Mouse (Mus musculus): ENCODE measurements around the gene Gm21970. TPM values are rescaled to one million over a fixed set of nuclear protein-coding genes. Genes with fewer than 3 reads are reported as not detected.

The Gm21970 gene
- polyA plus RNA-seq, 2 experiments from 2014 or later = not detected

DNA sequence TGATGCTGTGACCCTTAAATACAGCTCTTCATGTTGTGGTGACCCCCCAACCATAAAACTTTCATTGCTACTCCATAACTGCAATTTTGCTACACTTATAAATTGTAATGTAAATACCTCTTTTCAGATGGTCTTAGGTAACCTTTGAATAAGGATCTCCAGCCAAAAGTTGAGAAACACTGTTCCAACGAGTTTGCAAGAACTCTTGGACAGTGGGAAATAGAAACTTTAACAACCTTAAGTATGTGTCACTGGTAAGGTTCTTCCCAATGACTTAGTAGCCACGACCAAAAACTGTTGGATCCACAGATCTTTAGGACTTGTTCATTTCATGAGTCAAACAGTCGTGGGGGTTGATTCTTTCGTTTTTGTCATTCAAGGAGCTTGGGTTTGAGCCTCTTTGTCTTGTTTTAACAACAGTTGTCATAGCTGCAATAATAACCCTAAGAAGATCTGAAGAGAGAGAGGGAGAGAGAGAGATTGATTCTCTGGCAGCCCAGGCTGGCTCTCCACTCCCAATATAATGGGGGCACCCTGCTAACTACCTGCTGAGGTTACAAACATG is 72.4 kb downstream of the Gm21970 start:
- ATAC-seq = no peak

DNA sequence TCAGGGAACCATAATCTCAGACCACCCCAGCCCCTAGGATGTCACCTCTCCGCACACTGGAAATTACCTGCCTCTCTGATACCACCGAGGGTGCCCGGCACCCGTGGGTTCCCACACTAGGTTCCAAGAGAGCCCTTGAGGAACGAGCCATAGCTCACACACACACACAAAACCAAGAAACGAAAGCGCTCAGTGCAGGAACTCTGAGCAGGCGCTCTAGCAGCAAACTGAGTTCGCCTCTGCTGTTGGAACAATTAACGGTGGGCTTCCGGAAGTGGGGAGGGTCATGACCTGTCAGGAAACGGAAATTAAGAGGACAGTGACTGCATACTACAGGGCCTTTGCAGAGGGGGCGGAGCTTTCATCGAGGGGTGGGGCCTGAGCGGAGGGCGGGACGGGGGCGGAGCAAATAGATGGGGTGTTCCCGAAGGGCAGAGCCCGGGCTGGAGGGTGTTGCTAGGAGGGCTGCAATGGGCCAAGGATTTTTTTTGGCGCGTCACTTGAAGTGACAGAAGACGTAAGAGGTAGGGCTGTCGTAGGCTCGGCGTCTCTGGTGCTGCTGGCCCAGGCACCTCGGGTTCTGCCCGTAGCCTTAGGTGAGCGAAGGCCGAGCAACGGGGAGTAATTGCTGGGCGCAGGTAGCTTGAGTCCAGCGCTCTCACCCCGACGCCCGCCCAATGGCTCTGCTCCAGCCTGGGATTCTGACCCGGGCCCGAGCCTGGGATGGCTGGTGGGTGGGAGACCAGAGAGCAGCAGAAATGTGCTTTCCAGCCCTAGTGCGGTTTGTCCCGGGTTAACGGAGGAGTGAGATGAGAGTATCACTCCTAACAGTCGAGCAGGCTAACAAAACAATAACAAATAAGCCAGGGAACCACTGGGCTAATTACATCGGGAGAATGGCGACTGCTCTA is 73.3 kb downstream of the Gm21970 start:
- peak; percentile 75 for ATAC-seq

GRCm38 (mm10) chr16:91465505-91466240 is 74.2 kb downstream of the Gm21970 start:
- no peak for ATAC-seq

DNA sequence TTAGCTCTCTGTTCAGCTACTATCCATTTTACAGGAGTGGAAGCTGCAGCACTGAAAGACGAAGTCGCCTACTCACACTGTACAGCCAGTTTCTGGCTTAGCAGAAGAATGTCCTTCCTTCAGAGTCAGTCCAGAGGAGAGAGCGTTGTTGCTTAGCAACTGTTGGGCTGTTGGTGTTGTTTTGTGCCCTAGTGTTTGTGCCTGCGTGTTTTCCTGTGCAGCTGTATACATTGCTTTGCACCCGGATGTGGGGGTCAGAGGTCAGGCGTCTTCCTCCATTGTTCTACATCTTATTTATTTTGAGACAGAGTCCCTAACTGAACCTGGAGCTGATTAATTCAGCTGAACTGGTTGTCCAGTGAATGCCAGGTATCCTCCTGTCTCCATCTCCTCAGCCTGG is 75.0 kb downstream of the Gm21970 start:
- peak; percentile 48 for ATAC-seq

Other genes starting within 250 kb of the Gm21970 start
- gene Olig2, start 166.3 kb upstream of the Gm21970 start, polyA plus RNA-seq (2017; shearing (Covaris generic)) = not detected
- not detected for gene Olig1, start 121.9 kb upstream of the Gm21970 start, polyA plus RNA-seq (2017; shearing (Covaris generic))
- 10 to 100 TPM; 45.8 to 48.2 TPM for gene Ifnar2, start 18.9 kb upstream of the Gm21970 start, polyA plus RNA-seq (2017; shearing (Covaris generic))
- 100 to 1,000 TPM; 131 to 143 TPM for gene Il10rb, start 14.4 kb downstream of the Gm21970 start, polyA plus RNA-seq (2017; shearing (Covaris generic))
- gene Ifnar1, start 93.5 kb downstream of the Gm21970 start, polyA plus RNA-seq (2017; shearing (Covaris generic)) = 100 to 1,000 TPM in 1 of 2 experiments, 10 to 100 TPM in 1; 86.0 to 120 TPM
- 10 to 100 TPM; 29.9 to 35.3 TPM for gene Ifngr2, start 155.4 kb downstream of the Gm21970 start, polyA plus RNA-seq (2017; shearing (Covaris generic))
- 10 to 100 TPM; 27.7 to 38.4 TPM for gene Tmem50b, start 206.1 kb downstream of the Gm21970 start, polyA plus RNA-seq (2017; shearing (Covaris generic))
- 1 to 10 TPM; 1.6 to 2.9 TPM for gene Dnajc28, start 227.3 kb downstream of the Gm21970 start, polyA plus RNA-seq (2017; shearing (Covaris generic))